In the genomic region with DNA sequence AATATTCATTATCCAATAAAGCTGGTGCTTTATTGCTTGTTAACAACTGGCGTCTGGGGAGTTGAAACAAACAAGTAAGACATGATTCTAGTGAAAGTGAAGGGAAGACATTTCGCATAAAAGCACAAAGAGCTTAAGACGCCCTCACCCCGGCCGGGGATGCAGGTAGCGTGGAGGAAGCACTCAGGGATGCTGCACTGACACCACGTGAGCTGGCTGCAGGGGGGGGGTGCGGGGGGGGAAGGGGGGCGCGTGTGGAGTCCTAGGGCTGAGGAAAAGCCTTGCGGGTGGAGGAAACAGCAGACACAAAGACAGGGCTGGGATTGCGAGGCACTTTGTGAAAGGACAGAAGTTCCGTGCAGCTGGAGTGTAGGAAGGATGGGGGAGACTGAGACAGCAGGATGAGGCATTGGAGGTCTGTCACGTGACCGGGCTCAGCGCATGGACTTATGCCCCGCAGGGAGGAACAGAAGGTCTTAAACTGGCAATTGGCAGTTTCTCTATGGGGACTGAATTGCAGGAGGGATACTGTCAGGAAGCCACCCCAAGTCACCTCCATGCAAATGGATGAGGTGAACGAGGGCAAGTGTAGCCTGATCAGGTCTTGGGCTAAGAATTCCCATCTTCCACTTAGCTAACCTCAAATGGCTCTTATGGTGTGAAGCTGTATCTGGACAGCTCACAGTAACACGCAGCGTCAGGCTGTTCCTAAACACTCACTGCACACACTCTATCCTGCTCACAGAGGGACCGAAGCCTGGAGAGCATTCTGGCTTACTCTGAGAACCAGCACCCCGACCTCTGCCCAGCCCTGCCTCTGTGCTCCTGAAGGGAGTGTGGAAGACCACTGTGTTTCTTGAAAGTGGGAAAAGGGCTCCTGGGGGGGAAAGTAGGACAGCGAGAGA, we compare ENCODE assay signal across 8 mouse cellular contexts. TPM values are rescaled to one million over a fixed set of nuclear protein-coding genes. Genes with fewer than 3 reads are reported as not detected.
DNase-seq lines count a peak whose midpoint lies in the region; ATAC-seq and TF ChIP-seq lines count a peak whose summit lies in the region.

No protein-coding gene starts in this region.

- TF ChIP-seq POLR2A in kidney, adult 2 months (IDR thresholded peaks at IDR 0.05; ENCODE audit: low read depth, low read length), result no peak

- no peak for TF ChIP-seq EP300 in liver, postnatal 0 days (IDR thresholded peaks at IDR 0.05; ENCODE audit: low read depth)

- no peak overlapping the region for H3K27ac ChIP-seq in kidney, adult 2 months (ENCODE audit: insufficient read depth, low read depth, low read length)
- H3K27ac ChIP-seq in liver, postnatal 0 days (ENCODE audit: low read depth), result no peak overlapping the region

- DNase-seq in kidney, postnatal 10 days, result peak; percentile 35
- no peak for DNase-seq in kidney, adult 2 months
- DNase-seq in cerebellum, adult 8-10 months, result peak; percentile 71
- DNase-seq in forelimb bud, embryonic 11.5 days (ENCODE audit: low read depth, low spot score), result peak; percentile 16
- DNase-seq in liver, postnatal 0 days, result no peak
- peak; percentile 36 for DNase-seq in splenic B cell, adult 2 months (ENCODE audit: low read depth, low spot score)
- DNase-seq in urinary bladder, postnatal 25 days (ENCODE audit: low spot score), result no peak
- no peak for DNase-seq in thymus, postnatal 10 days (ENCODE audit: low spot score in 2 of 2)

- no peaks in the 10 kb centered on the region for H3K4me1 ChIP-seq in kidney, adult 2 months (ENCODE audit: control insufficient read depth, insufficient read depth, low read length)
- peaks cover 4% of the 10 kb centered on the region; the same call in 1 of the 2 replicates for H3K4me1 ChIP-seq in liver, postnatal 0 days (ENCODE audit: insufficient read depth)

- no peak for ATAC-seq in liver, postnatal 0 days

- TF ChIP-seq CTCF in kidney, adult 2 months (conservative IDR thresholded peaks at IDR 0.05; ENCODE audit: insufficient read depth, insufficient read length, low read depth, low read length), result no peak
- no peak for TF ChIP-seq CTCF in liver, postnatal 0 days (IDR thresholded peaks at IDR 0.05; ENCODE audit: low read depth)

- no peaks in the 10 kb centered on the region for H3K9me3 ChIP-seq in liver, postnatal 0 days (ENCODE audit: low read length)

- peak overlapping the region; percentile 48 for H3K4me2 ChIP-seq in liver, postnatal 0 days (ENCODE audit: low read depth, low read length)

- no peak overlapping the region for H3K4me3 ChIP-seq in kidney, adult 2 months (ENCODE audit: insufficient read depth, low read depth, low read length)
- H3K4me3 ChIP-seq in liver, postnatal 0 days (ENCODE audit: low read depth, low read length), result no peak overlapping the region

- H3K36me3 ChIP-seq in kidney, adult 2 months (ENCODE audit: control insufficient read depth, insufficient read depth, low read length), result no peaks in the 10 kb centered on the region
- H3K36me3 ChIP-seq in liver, postnatal 0 days (replicated peaks; ENCODE audit: insufficient read depth, low read length), result no peaks in the 10 kb centered on the region
- no peaks in the 10 kb centered on the region for H3K36me3 ChIP-seq in splenic B cell, adult 2 months (ENCODE audit: control insufficient read depth, insufficient read depth, low read length, poor library complexity, severe bottlenecking)

- 14% methylated on average over 22 of the region's 23 CpGs for WGBS in kidney, adult 2 months
- 15% methylated on average over 23 of the region's 23 CpGs for WGBS in liver, postnatal 0 days (ENCODE audit: insufficient replicate concordance)

- H3K27me3 ChIP-seq in kidney, adult 2 months (replicated peaks; ENCODE audit: control insufficient read depth, insufficient read depth, low read length), result no peaks in the 10 kb centered on the region
- no peaks in the 10 kb centered on the region for H3K27me3 ChIP-seq in liver, postnatal 0 days (ENCODE audit: insufficient read depth, low read length)
- no peaks in the 10 kb centered on the region for H3K27me3 ChIP-seq in splenic B cell, adult 2 months (ENCODE audit: control insufficient read depth, insufficient read depth, low read length, poor library complexity, severe bottlenecking)

- no peak overlapping the region for H3K9ac ChIP-seq in liver, postnatal 0 days (replicated peaks)

RNA-seq across cellular contexts. Expression of a gene that starts 49.2 kb away (rescaled TPM):
- polyA plus RNA-seq in kidney, adult 2 months (2012; rRNA removed), result 0.02 and 0.03 TPM in 2 replicates
- polyA plus RNA-seq in liver, postnatal 0 days (2015; fragmentation: Nextera tagmentation; extraction: Ambion mirVana), result not detected in 2 replicates

Comparison
In these comparisons a context has a peak if more than half of its experiments do, and no peak if none do; other contexts are left out.
1. DNase-seq: peak in kidney, postnatal 10 days (single experiment), cerebellum, adult 8-10 months (single experiment), forelimb bud, embryonic 11.5 days (single experiment) and splenic B cell, adult 2 months (single experiment); none in kidney, adult 2 months (single experiment), liver, postnatal 0 days (single experiment), urinary bladder, postnatal 25 days (single experiment) and thymus, postnatal 10 days (0 of 2).